Mouse (Mus musculus) embryo, embryonic 10 days (tissue): ENCODE results near the gene Sppl3.
"Not testable (repeated sequence)": the region's sequence is repeated elsewhere in the genome, so short reads cannot be mapped to it uniquely, and the experiment has no call there.

Experiments
- DNase-seq: peaks from one replicate; pipeline ENCODE4 v3.0.0-alpha.2; 2015; ENCODE audit warnings: low spot score

The Sppl3 gene

DNA sequence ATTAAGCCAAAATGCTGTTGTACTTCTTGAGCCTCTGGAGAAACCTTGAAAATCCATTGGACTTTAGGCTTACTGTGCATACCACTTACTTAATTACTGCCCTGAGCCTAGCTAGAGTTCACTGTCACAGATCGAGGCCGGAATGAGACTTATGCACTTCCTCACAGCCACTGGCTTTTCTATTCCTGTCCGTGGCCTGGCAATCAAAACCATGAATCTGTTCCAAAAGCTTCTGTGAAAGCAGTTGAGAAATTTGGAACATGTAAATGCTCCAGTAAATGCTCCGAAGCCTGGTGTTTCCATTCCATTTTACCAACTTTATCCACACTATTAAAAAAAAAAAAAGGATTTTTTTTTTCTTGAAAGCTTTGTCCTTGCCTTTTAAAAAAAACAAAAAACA is 29.8 kb downstream of the Sppl3 start:
- no peak for DNase-seq

GRCm38 (mm10) chr5:115043626-115044025 is 32.7 kb downstream of the Sppl3 start:
- no peak for DNase-seq

DNA sequence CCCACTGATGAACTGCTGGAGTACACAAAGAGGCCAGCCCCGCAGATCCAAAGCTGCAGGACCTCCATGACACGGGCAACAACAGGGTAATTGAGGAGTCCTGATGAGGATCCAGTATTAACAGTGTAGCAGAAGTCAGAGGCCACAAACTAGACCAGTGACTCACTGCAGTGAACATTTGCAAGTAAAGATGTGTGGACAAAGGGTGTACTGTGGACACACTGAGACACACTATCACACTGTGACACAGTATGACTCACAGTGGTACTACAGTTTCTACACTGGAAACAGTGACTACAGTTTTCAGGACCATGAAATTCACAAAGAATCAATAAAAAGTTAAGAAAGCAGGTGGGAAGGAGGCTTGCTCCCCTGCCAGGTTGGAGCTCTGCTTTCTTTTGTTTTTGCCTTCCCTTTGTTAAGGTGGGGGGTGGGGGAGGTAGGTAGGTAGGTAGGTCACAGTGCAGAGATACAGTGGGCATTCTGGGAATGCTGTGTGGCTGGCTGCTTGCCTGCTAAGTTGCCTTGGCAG is 34.3 kb downstream of the Sppl3 start:
- DNase-seq: no peak

- no peak for DNase-seq
These were observed 38.8 kb downstream of the Sppl3 start for GRCm38 (mm10) chr5:115049692-115050091.

GRCm38 (mm10) chr5:115050776-115051175 is 39.8 kb downstream of the Sppl3 start:
- no peak for DNase-seq

DNA sequence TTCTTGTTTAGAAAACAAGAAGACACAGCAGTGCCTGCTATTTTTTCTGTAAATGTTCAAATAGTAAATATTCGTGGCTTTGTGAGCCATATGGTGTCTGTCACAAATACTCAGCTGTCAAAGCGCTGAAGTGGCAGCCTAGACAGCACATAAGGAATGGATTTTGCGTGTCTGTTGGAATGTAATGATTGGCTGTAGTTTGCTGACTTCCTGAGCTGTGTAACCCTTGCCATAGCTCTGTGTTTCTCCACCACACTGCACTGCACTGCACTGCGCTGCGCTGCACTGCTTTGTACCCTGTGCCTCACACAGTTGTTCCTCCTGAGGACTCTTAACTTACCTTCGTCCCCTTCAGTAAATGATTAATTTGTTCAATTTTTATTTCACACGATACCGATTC is 41.6 kb downstream of the Sppl3 start:
- no peak for DNase-seq

- no peak for DNase-seq
These were observed 43.0 kb downstream of the Sppl3 start for GRCm38 (mm10) chr5:115053791-115054396.

- peak; percentile 10 for DNase-seq
These were observed 44.5 kb downstream of the Sppl3 start for GRCm38 (mm10) chr5:115055418-115055817.

DNA sequence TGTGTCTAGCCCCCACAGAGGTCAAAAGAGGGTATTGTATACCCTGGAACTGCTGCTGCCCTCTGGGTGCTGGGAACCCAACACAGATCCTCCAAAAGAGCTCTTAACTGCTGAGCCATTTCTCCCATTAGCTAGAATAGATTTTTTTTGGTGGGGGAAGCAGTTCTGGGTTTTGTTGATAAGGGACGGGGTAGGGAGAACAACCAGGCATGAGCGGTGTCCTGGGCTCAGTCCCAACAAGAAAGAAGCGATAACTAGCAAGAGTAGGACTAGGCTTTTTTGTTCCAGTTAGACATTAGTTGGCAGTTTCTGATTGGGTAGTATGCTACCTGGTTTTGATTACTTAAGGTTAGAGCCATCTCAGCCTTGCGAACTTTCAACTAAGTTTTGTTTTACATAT is 46.2 kb downstream of the Sppl3 start:
- no peak for DNase-seq

GRCm38 (mm10) chr5:115058584-115059297 is 47.8 kb downstream of the Sppl3 start:
- DNase-seq: no peak

GRCm38 (mm10) chr5:115060067-115060695 is 49.2 kb downstream of the Sppl3 start:
- DNase-seq: peak; percentile 24

DNA sequence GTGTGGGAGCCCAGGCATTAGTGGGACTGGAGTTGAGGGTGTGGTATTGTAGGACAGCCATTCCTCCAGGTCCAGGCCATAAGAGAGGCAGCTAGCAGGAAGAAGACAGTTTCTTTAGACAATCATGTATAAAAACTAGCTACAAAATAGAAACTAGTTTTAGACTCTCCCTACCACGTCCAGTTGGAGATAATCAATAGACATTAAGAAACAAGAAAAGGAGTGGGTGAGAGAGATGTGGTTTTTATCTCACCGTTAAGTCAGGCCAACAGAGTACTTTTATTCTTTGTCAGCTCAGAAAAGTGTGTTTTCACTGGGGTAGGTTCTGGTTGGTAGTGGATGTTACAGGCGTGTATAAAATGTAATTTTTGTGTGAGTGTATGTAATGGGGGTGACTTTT is 50.0 kb downstream of the Sppl3 start:
- no peak for DNase-seq

DNA sequence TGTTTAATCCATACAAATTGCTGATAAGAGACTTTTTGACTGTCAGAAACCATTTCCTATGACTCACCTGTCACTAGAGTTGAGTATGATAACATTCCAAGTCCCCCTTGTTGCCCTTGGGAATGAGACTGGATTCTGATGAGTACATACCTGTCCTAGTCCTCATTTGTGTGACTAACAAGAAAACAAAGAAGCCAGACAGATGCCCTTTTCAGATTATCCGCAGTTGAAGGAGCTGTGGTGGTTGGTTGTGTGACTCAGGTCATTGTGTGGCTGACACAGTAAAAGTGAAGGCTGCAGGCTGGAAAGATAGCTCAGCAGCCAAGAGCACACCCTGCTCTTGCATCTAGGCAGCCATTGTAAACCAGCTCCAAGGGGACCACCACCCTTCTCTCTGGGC is 51.6 kb downstream of the Sppl3 start:
- no peak for DNase-seq

GRCm38 (mm10) chr5:115063391-115063790 is 52.5 kb downstream of the Sppl3 start:
- DNase-seq: no peak

DNA sequence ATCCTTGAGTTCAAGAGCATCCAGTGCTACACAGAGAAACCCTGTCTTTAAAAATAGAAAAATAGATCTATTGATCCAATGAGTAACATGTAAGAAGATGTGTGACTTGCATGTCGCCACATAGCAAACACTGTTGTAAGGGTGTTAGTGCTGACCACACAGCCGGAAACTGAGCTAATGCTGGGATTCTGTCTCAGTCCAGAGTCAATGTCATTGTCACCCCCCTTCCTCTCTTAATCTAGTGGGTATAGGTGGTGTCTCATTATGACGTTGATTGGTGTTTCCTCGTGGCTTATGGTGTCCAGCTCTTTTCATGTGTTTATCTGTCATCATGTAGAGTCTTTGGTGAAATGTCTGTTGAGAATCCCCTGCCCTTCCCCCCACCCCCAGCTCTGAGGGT is 55.3 kb downstream of the Sppl3 start:
- no peak for DNase-seq

DNA sequence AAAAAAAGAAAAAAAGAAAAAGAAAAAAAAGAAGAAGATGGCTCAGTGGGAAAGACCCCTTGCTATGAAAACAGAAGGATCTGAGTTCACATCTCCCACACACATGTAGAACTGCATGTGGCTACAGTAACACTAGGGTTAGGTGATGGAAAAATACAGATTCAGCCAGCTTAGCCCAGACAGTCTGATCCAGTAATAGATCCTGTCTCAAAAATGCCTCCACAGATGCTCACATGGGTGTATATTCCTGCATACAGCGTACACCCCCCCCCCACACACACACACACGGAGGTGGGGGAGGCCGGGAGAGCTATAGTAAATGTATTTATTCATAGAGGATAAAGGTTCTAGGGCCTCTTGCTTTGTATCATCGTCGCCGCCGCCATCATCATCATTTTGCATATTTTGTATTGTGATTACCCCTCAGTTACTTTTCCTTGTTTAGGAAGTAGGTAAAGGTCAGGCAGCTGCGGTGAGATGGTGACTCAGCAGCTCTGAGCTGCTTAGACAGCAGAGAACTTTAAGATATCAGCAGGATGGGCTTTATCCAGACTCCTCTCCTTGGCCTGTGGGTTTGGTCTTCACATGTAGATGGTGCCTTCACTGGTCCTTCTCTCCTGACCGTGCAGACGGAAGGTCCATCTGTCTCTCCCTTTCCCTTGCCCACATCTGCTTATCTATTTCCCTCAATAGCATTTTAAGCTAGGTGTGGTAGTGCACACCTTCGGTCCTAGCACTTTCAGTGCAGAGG is 57.9 kb downstream of the Sppl3 start:
- DNase-seq: no peak

GRCm38 (mm10) chr5:115069611-115070010 is 58.7 kb downstream of the Sppl3 start:
- DNase-seq: no peak

DNA sequence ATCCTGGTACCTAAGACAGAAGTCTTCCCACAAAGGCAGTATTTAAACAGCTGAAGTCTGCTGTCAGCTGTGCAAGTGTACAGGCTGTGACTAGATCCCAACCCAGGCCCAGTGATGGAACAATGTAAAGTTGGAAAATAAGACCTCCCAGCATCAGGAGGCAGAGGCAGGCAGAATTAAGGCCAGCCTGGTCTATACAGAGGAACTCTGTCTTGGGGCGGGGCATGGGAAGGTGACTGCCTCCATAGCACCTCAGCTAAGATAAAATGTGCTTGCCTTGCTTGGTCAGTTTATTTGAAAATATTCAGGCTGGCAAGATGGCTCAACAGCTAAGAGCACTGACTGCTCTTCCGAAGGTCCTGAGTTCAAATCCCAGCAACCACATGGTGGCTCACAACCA is 59.5 kb downstream of the Sppl3 start:
- no peak for DNase-seq

DNA sequence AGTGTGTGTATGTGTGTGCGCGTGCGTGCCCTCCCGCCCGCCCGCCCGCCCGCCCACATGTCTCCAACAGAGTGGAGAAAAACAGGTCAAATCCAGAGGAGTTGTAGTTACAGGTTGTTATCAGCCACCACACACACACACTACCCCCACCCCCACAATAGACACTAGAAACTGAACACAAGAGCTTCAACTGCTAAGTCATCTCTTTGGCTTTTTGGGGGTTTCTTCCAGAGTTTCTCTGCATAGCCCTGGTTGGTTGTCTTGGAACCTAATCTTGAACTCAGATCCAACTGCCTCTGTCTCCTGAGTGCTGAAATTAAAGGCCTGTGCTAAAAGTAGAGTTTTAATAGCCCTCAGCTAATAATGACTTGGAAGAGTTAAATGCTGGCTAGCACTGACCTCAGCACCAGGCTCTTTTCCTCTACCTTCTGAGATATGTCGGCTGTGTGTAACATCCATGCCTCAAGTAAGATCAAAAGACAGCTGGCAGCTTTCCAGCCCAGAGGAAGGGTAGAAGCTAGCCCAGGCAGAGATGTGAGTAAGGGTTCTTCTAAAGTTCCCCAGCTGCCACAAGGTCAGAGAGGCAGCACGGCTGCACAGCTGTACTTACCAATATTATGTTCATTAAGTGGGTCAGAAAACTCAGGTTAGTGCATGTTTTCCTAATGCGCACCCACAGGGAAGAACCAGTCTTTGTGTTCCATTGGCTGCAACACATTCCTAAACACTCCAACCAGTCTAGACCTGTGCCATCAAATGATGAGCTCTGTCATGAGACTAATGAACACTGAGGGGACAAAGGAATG is 60.4 kb downstream of the Sppl3 start:
- DNase-seq: peak; percentile 11

GRCm38 (mm10) chr5:115072143-115072542 is 61.2 kb downstream of the Sppl3 start:
- DNase-seq: no peak

- not testable (repeated sequence) for DNase-seq
These were observed 62.4 kb downstream of the Sppl3 start for GRCm38 (mm10) chr5:115073306-115073705.

DNA sequence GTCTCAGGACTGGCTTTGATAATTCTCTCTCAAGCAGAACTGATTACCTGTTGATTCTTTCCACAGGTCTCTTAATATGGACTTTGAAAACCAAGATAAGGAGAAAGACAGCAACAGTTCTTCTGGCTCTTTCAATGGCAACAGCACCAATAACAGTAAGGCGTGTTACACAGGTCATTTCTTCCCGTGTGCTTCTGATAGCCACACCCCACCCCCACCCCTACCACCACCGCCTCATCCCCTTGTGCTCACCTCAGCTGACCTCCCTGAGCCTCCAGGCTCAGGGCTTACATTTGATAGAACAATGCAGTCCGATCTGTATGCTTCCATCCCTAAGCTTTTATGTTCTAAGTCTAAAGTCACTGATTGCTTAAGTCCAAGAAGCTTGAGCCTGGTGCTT is 63.8 kb downstream of the Sppl3 start:
- DNase-seq: no peak
